Mouse (Mus musculus) naive thymus-derived CD4-positive, alpha-beta T cell, adult 5 months (primary cell): ENCODE data around the gene Gpha2. TPM values are rescaled to one million over a fixed set of nuclear protein-coding genes. Genes with fewer than 3 reads are reported as not detected.

Experiments
- polyA plus RNA-seq: library from polyadenylated mRNA; unstranded; fragments of 100-300 nt; shearing (Covaris generic); gene quantifications from one replicate; pipeline ENCODE4 v1.2.1, GENCODE M21; 2017

The Gpha2 gene
- not detected for polyA plus RNA-seq

DNA sequence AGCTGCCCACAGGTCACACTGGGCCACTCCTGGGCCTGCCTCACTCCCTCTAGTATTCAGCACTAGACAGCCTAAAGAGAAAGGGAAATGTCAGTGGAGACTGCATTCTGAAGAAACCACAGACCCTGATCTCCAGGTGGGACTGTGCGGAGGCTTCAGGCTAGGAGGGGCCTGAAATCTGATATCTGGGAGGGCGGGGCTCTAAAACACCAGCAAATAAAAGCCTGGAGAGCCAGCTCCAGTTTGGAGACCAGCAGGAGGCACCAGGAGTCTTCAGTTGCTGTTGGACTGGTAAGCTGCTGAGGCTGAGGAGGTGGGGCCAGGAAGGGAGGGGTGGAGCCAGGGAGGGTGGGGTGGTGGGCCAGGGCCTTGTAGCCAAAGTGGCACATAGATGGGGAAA lies at the start of gene Gpha2:
Gene Gpha2, plus strand, starts transcription at position 246 of the 400 bp plus-strand sequence.

GRCm38 (mm10) chr19:6184131-6184530 lies 42.0 kb upstream of the Gpha2 start, which contains the start of gene Majin:
Gene Majin (plus strand): TSS chr19:6184388.

DNA sequence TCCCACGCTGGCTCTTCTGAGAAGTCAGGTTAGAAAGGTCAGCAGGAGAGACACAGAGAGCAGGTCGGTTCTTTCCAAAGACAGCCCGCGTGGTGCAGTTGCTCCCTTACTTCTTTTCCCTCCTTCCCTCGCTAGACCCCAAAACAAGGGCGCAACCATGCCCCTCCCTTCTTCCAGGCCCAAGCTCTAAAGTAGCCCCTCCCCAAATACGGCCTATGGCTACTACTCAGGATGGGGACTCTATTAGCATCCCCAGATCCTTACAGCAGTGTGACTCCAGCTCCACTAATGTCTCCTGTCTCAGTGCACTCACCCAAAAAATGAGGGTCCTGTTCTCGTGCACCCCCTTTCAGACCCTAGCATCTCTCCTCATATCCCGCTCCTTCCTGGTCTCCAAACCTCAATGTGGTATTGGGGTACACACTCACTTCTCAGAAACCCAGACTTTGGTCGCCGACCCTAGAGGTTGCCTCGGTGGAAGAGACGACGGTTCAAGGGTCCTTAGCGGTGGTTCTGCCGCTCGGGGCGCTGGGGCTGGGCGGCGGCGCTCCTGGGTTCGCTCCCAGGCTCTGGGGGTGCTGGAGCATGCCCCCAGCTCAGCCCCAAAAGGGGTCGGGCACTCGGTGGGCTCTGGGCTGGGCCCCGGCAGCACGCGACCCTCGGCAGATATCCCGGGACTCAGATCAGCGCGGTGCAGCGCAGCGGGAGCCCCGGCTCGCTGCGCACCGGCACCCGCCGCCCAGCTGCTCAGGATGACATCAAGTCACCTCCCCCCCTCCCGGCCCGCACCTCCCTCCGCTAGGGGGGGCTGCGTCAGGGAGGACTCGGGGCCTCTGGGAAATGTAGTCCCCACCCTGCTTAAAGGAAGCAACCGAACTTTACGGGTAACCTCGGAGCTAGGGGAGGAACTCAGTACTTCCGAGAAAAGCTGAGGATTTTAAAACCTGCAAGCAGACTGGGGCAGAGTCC lies 9.2 kb downstream of the Gpha2 start, which contains the start of gene Ppp2r5b:
Gene Ppp2r5b, minus strand, starts transcription at position 789 of the 969 bp plus-strand sequence.

GRCm38 (mm10) chr19:6241274-6242107 lies 15.3 kb downstream of the Gpha2 start, which contains the start of gene Atg2a:
Gene Atg2a (plus strand): TSS chr19:6241668.

DNA sequence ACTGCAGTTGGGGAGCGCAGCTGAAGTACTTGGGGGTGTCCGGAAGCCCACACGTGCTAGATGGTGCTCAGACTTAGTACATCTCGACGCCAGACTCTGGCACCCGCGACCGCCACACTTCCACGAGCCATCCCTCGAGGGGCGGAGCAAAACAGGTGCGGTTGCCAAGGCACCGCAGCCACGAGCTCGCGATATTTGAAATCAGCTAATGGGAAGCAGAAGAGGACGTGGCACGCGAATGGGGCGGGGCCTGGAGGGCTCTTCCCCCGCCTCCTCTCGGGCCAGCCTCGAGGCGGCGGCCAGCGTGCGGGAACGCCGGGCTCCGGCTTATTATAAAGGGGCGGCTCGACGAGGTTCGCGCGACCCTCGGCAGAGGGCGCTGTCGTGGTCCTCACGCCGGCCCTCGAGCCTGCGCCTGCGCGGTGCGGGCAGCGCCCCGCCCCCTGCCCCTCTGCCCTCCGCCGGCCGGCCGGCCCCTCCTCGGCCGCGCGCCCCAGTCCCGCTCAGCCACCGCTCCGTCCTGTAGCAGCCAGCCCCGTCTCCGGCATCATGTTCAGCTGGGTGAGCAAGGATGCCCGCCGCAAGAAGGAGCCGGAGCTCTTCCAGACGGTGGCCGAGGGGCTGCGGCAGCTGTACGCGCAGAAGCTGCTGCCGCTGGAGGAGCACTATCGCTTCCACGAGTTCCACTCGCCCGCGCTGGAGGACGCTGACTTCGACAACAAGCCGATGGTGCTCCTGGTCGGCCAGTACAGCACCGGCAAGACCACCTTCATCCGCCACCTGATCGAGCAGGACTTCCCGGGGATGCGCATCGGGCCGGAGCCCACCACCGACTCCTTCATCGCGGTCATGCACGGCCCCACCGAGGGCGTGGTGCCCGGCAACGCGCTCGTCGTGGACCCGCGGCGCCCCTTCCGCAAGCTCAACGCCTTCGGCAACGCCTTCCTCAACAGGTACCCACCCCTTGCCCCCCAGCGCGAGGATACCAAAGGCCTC lies 50.5 kb downstream of the Gpha2 start, which contains the start of gene Ehd1:
Gene Ehd1, plus strand, starts transcription at position 300 of the 996 bp plus-strand sequence.

Other genes starting within 250 kb of the Gpha2 start
- not detected for gene Slc22a20, start 240.2 kb upstream of the Gpha2 start, polyA plus RNA-seq
- gene Capn1, start 210.5 kb upstream of the Gpha2 start, polyA plus RNA-seq: 53.1 TPM
- gene Syvn1, start 179.8 kb upstream of the Gpha2 start, polyA plus RNA-seq: 69.3 TPM
- gene Mrpl49, start 168.6 kb upstream of the Gpha2 start, polyA plus RNA-seq: 37.0 TPM
- 1,034 TPM for gene Fau, start 168.5 kb upstream of the Gpha2 start, polyA plus RNA-seq
- gene Znhit2, start 165.2 kb upstream of the Gpha2 start, polyA plus RNA-seq: 20.1 TPM
- 15.6 TPM for gene Tm7sf2, start 158.0 kb upstream of the Gpha2 start, polyA plus RNA-seq
- gene Vps51, start 149.1 kb upstream of the Gpha2 start, polyA plus RNA-seq: 109 TPM
- not detected for gene Tmem262, start 146.3 kb upstream of the Gpha2 start, polyA plus RNA-seq
- 0.80 TPM for gene Gm28374, start 144.1 kb upstream of the Gpha2 start, polyA plus RNA-seq
- 27.6 TPM for gene Zfpl1, start 141.4 kb upstream of the Gpha2 start, polyA plus RNA-seq
- 0.58 TPM for gene Cdca5, start 141.4 kb upstream of the Gpha2 start, polyA plus RNA-seq
- not detected for gene AC131692.1, start 132.0 kb upstream of the Gpha2 start, polyA plus RNA-seq
- not detected for gene Naaladl1, start 120.6 kb upstream of the Gpha2 start, polyA plus RNA-seq
- 13.0 TPM for gene Sac3d1, start 107.7 kb upstream of the Gpha2 start, polyA plus RNA-seq
- 41.7 TPM for gene Snx15, start 98.1 kb upstream of the Gpha2 start, polyA plus RNA-seq
- gene Batf2, start 85.4 kb upstream of the Gpha2 start, polyA plus RNA-seq: not detected
- 23.4 TPM for gene Arl2, start 84.8 kb upstream of the Gpha2 start, polyA plus RNA-seq
- not detected for gene Majin, start 42.0 kb upstream of the Gpha2 start, polyA plus RNA-seq
- gene Ppp2r5b, start 9.5 kb downstream of the Gpha2 start, polyA plus RNA-seq: 22.5 TPM
- gene Atg2a, start 15.3 kb downstream of the Gpha2 start, polyA plus RNA-seq: 91.9 TPM
- gene Ehd1, start 50.3 kb downstream of the Gpha2 start, polyA plus RNA-seq: 15.0 TPM
- 0.21 TPM for gene Cdc42bpg, start 80.1 kb downstream of the Gpha2 start, polyA plus RNA-seq
- gene Men1, start 108.6 kb downstream of the Gpha2 start, polyA plus RNA-seq: 54.5 TPM
- 212 TPM for gene Map4k2, start 114.8 kb downstream of the Gpha2 start, polyA plus RNA-seq
- gene Sf1, start 137.3 kb downstream of the Gpha2 start, polyA plus RNA-seq: 554 TPM
- gene Pygm, start 158.0 kb downstream of the Gpha2 start, polyA plus RNA-seq: 8.2 TPM
- gene Rasgrp2, start 173.0 kb downstream of the Gpha2 start, polyA plus RNA-seq: 594 TPM
- gene Nrxn2, start 192.4 kb downstream of the Gpha2 start, polyA plus RNA-seq: not detected